Mouse (Mus musculus): ENCODE measurements at regions not wholly inside any gene's neighbourhood (a gene's known extent, or its start where the extent isn't known, plus 50 kb on each side); places are given as distances from the start of the nearest gene placed in this dataset.

DNA sequence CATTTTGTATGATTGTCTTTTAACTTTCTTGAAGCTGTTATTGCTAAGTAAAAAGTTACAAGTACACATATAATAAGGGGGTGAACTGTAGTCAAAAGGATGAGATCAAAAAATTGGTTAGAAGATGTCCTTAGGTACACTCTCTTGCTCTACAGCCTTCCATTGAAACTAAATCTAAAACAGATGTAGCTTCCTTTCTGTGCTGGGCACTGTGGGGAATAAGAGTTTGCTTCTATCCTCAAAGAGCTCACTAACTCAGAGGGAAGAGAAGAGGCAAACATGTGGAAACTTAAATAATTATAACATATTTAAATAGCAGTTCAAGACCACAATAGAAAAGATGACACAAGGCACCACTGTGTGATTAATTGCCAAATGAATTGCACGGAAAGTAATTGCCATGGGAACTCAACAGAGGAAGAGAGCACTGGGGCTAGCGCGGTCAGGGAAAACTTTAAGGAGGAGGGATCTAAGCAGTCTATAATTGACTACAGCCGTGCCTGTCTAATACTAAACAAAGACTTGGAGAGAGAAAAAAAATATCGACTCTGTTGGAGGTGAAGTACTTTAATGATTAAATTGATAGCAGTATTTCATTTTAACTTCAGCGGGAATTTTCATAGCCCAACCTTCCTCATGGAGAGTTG lies 57.9 kb upstream of the Ammecr1 start:
- no peak for ATAC-seq (ENCODE audit: insufficient number of reproducible peaks, low FRiP score, low TSS enrichment, low read depth)
- no peaks in the 10 kb centered on the region for H3K27me3 ChIP-seq
- H3K9ac ChIP-seq, result no peak overlapping the region
- H3K4me3 ChIP-seq (replicated peaks), result no peak overlapping the region
- H3K4me1 ChIP-seq, result no peaks in the 10 kb centered on the region
- WGBS, result 37% methylated on average over 6 of the region's 6 CpGs
- no peak overlapping the region for H3K27ac ChIP-seq (replicated peaks)
- H3K4me2 ChIP-seq (replicated peaks), result no peak overlapping the region
- no peaks in the 10 kb centered on the region for H3K36me3 ChIP-seq
- H3K9me3 ChIP-seq (replicated peaks), result no peaks in the 10 kb centered on the region

DNA sequence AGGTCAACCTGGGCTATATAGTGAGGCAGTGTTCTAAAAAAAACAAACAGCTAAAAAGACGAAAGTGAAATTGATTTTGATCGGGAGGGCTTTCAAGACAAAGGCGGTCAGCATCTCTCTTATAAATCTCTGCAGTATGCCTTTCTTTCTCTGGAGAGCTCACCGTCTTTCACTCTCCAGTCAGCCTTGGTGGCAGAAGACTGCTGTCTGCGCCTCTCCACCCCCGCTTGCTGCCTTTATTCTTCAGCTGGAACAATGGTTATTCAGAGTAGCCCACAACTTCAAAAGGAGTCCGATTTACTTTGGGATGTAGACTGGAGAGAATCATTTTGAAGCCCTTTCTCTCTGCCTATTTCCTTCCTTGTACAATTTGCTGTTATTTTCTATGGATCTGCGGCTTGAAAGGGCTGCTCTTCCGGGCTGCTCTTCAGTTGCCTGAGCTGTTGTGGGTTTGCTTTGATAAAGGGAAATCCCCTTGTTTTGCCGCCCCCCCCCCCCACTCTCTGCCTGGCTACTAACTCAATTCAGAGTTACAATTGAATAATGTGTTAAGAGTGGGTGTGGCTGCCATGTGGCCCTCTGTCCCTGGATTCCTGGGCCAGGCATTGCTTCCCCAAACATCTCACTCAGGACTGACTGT lies 64.0 kb upstream of the Ammecr1 start:
- H3K4me2 ChIP-seq (replicated peaks), result no peak overlapping the region
- 45% methylated on average over 10 of the region's 10 CpGs for WGBS
- no peak overlapping the region for H3K9ac ChIP-seq
- no peak overlapping the region for H3K27ac ChIP-seq (replicated peaks)
- no peaks in the 10 kb centered on the region for H3K9me3 ChIP-seq (replicated peaks)
- no peaks in the 10 kb centered on the region for H3K4me1 ChIP-seq
- ATAC-seq (ENCODE audit: insufficient number of reproducible peaks, low FRiP score, low TSS enrichment, low read depth), result no peak
- 0 out of 2 replicates have a peak, but pooled peaks cover 6% of the 10 kb centered on the region for H3K27me3 ChIP-seq
- no peak overlapping the region for H3K4me3 ChIP-seq (replicated peaks)
- no peaks in the 10 kb centered on the region for H3K36me3 ChIP-seq

DNA sequence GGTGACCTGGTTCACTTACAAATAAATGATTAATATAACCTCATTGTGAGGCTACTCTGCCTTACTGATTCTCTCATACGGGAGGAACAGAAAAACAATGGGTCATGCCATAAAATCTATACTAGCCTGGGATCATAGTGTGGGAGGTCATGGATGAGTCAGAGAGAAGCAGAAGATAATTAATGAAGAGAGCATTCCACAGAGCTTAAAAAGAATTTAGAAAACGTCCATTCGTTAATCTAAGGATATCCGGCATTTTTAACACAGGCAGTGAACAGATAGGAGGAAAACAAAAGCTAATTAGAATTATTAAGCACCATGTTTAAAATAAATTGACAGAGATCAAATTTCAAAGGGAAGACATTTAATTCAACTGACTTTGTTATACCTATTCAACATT lies 59.5 kb upstream of the Rtl9 start:
- no peak overlapping the region for H3K4me2 ChIP-seq (replicated peaks)
- no peaks in the 10 kb centered on the region for H3K36me3 ChIP-seq
- H3K9ac ChIP-seq, result no peak overlapping the region
- 74% methylated on average over 4 of the region's 4 CpGs for WGBS
- H3K4me3 ChIP-seq (replicated peaks), result no peak overlapping the region
- no peak for ATAC-seq (ENCODE audit: insufficient number of reproducible peaks, low FRiP score, low TSS enrichment, low read depth)
- peaks cover 3% of the 10 kb centered on the region; the same call in 1 of the 2 replicates for H3K27me3 ChIP-seq
- no peaks in the 10 kb centered on the region for H3K4me1 ChIP-seq
- no peak overlapping the region for H3K27ac ChIP-seq (replicated peaks)
- H3K9me3 ChIP-seq (replicated peaks), result no peaks in the 10 kb centered on the region

DNA sequence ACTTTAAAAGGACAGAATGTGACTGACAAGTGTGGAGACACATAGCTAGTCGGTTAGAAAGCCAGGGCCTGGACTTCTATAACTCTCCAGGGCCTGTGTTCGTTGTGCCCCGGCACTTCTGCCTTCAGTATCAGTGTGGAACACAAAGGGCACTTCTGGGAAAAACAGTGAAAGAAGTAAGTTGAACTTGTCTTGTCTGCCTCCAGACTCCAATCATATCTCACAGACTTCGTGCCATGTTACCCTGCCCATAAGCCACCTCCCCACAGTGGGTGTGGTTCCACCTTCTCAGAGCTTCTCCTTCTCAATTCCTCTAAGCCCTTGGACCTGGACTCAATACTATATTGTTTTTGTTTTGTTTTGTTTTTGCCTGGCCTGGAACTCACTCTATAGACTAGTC lies 55.1 kb upstream of the Rtl9 start:
- Histone ChIP-seq H3K27ac (replicated peaks) (no peak overlapping the region), H3K4me3 (replicated peaks) (no peak overlapping the region), H3K9me3 (replicated peaks) (no peaks in the 10 kb centered on the region), H3K27me3 (no peaks in the 10 kb centered on the region; the same call in 1 of the 2 replicates), H3K4me2 (replicated peaks) (no peak overlapping the region), H3K9ac (no peak overlapping the region), H3K4me1 (no peaks in the 10 kb centered on the region), H3K36me3 (no peaks in the 10 kb centered on the region)
- WGBS, result 86% methylated on average over 4 of the region's 4 CpGs
- no peak for ATAC-seq (ENCODE audit: insufficient number of reproducible peaks, low FRiP score, low TSS enrichment, low read depth)

DNA sequence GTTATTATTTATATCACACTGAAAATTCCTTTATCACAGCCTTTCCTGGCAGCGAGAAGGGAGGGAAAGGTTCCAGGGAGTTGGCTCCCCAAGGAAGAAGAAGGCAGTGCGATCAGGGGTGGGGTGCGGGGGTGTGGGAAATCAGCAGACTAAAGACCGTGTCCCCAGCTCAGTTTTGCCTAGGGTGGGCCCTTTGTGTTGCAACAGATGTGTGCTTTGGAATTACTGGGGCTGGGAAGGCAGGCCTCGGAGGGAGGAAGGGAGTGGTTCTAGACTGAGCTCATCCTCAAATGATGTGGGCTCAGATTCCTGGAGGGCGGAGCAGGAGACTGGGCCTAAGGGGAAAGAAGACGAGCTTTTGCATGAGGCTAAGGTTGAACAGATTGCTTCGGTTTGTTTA lies 53.1 kb upstream of the Rtl9 start:
- Histone ChIP-seq H3K9ac (no peak overlapping the region), H3K9me3 (replicated peaks) (no peaks in the 10 kb centered on the region), H3K4me3 (replicated peaks) (no peak overlapping the region), H3K36me3 (no peaks in the 10 kb centered on the region), H3K27me3 (no peaks in the 10 kb centered on the region; the same call in 1 of the 2 replicates), H3K4me1 (no peaks in the 10 kb centered on the region), H3K4me2 (replicated peaks) (no peak overlapping the region), H3K27ac (replicated peaks) (no peak overlapping the region)
- peak; percentile 51 for ATAC-seq (ENCODE audit: insufficient number of reproducible peaks, low FRiP score, low TSS enrichment, low read depth)
- 55% methylated on average over 8 of the region's 8 CpGs for whole genome bisulfite sequencing

Measured in embryonic facial prominence, embryonic 15.5 days (tissue).